Mouse (Mus musculus) gastrocnemius, postnatal 25 days (tissue): ENCODE measurements around the gene Nup153. TPM values are rescaled to one million over a fixed set of nuclear protein-coding genes. Genes with fewer than 3 reads are reported as not detected.
A peak's percentile ranks its signal among the peaks of the same experiment; 100 is the strongest.

Experiments used
- DNase-seq: peaks from one replicate; pipeline ENCODE4 v3.0.0; 2022
- long read RNA-seq, 2 experiments: library from polyadenylated mRNA; stranded (forward); transcript quantifications; one replicate each; pipeline ENCODE4 v2.0.0; 2021
- total RNA-seq, 2 experiments: library from RNA; stranded (reverse); gene quantifications; 1 replicate in 1 of 2; 2 replicates in 1 of 2; pipeline ENCODE4 v1.2.3; 2021

Gene Nup153
- 10 to 100 TPM; 31.3 to 40.2 TPM for total RNA-seq
- long read RNA-seq, experiment 1, full-length matches to known transcripts, result 1 of 2 reads
- long read RNA-seq, experiment 1, partial matches to known transcripts, result 1 of 2 reads
- long read RNA-seq, experiment 1, other reads (novel, unspliced or antisense), result 0 of 2 reads
- long read RNA-seq, experiment 2, full-length matches to known transcripts, result 3 of 6 reads
- long read RNA-seq, experiment 2, partial matches to known transcripts, result 3 of 6 reads
- long read RNA-seq, experiment 2, other reads (novel, unspliced or antisense), result 0 of 6 reads

DNA sequence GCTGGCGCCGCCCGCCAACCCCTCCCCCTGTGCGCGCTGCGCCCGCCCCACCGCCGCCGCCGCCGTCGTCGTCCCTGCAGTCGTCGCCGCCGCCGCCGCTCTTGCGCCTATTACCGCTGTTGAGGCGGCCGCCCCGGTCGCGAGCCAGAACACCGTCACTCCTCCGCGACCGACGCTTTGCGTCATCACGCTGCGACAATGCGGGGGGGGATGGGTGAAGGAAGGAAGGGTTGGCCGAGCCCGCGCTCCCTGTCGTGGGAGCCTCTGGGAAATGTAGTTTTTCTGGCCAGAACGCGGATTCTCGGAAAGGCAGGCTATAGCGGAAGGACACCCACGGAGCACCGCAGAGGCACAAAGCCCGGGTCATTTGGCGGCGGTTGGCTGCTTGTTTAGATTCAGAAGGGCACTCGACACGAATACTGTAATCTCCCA is at the start of gene Nup153:
Nup153 (minus strand) TSS at position 104 of the 432 bp plus-strand sequence.
- DNase-seq, result peak; percentile 99

- DNase-seq, result no peak
Measured at GRCm38 (mm10) chr13:46777461-46777860, 49.7 kb upstream of the Nup153 start.

DNA sequence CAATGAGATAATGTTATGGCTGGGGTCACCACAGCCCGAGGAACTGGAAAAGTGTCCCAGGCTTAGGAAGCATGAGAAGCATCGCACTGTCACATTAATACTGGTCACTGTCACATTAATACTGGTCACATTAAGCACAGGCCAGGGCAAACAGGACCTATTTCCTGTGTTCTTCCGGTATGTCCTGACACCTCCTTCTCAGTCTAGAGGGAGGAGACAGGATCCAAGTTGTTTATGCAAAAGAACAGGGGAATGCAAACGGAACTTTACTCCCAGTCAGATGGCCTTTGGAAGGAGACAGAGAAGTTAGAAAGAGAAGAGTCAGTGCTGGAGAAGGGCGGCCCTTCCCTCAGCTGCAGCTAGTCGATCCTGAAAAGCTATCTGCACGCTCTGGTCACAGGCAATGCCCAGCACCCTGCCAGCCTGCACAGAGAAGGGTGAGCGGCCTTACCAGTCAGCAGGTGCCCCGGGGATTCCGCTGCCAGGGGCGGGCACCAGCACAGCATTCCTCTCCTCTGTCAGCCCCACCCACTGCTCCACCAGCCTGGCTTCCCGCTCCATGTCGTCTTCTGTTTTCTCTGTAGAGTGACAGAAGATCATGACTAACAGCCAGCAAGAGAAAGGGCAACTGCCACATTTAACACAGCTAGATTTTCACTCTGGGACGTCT is 49.0 kb upstream of the Nup153 start:
- peak; percentile 81 for DNase-seq

DNA sequence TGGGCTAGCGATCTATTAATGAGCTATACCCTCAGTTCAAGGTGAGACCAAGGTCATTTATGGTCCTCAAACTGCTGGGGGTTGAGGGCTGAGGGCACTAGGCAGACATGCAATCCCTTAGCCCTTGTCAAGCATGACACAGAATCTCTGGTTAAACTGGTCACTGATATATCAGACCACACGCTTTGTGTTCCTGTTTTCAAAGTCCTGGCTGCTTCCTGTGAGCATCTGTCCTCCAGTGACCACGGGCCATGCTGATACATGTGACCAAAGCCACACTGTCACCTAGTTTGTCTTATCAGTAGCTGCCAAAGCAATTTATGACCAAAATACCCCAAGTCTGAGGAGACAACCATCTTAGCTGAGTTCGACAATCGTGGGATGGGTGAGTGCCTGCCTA is 47.3 kb upstream of the Nup153 start:
- DNase-seq, result no peak

DNA sequence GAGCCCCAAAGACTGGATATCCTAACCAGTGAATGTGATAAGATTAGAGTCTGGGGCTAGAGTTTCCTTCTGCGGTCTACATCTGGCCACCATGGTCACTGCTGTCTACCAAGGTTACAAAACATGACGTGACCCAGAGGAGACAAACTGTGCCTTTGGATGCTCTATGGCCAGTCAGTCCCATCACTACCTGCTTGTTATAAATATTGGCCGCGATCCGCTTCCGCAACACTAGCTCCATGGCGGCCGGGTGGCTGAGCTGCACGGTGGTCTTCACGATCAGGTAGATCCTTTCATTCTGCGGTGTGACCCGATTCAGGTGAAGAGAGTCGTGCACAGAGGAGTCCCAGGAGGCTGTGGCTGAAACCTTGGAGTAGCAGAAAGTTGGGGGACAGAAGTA is 44.8 kb upstream of the Nup153 start:
- no peak for DNase-seq

GRCm38 (mm10) chr13:46765361-46765760 is 37.6 kb upstream of the Nup153 start:
- no peak for DNase-seq

DNA sequence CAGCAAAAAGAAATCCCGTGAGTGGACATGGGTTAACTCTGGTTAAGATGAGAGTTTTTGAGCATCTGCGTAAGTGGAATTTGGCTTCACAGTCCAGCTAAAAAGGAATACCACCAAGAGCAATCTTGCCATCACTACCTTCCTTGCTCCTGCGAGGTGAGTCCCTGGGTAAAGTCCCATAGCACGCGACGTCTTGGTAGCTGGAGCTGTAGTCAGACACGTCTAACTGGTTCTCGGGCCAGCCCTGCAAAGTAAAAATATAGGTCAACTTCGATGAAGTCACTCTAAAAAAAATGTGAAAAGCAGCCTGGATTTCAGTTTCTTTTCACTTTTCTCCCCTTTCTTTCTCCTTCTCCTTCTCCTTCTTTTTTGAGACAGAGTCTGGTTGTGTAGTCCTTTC is 35.5 kb upstream of the Nup153 start:
- DNase-seq, result no peak

GRCm38 (mm10) chr13:46760921-46761320 is 33.2 kb upstream of the Nup153 start:
- no peak for DNase-seq

DNA sequence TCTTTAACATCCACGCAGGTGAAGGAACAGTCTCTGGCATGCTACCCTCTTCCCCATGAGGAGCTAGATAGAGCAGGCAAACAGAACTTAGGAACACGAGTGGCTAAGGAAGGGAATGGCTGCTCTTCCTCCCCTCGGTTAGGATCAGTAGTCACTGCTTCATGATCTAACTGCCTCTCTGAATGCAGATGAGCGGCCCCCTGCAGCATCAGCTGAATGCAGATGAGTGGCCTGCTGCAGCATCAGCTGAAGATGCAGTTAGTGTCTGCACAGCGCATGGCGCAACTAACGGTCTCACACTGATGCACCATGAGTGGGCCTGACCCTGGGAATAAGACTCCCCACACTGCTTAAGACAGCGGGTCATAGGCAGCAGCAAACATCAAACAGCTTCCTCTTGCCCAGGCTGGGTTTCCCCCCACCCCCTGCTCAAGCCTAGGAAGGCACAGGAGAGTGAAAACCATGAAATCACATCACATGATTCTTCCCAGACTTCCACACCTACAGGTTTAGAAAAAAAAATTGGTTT is 31.6 kb upstream of the Nup153 start:
- no peak for DNase-seq

- DNase-seq, result no peak
Measured at GRCm38 (mm10) chr13:46758627-46759026, 30.9 kb upstream of the Nup153 start.

- no peak for DNase-seq
Measured at GRCm38 (mm10) chr13:46757946-46758345, 30.2 kb upstream of the Nup153 start.

DNA sequence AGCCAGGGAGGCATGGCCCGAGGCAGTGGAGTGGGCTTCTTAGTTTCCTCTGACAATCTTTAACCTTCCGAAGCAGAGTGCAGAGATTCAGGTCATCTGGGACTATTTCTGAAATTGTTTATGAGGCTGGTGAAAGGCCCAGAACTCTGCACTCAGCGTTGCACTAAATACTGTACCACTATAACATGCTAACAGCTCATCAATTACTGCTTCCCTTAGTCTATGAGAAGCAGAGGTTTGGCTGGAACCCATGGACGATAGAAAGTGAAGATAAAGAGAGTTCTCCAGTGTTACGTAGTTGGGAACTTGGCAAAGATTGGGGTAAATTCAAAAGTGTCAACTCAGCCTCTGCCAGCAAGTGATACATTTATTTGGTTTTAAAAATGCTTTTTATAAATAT is 25.6 kb upstream of the Nup153 start:
- DNase-seq, result no peak

DNA sequence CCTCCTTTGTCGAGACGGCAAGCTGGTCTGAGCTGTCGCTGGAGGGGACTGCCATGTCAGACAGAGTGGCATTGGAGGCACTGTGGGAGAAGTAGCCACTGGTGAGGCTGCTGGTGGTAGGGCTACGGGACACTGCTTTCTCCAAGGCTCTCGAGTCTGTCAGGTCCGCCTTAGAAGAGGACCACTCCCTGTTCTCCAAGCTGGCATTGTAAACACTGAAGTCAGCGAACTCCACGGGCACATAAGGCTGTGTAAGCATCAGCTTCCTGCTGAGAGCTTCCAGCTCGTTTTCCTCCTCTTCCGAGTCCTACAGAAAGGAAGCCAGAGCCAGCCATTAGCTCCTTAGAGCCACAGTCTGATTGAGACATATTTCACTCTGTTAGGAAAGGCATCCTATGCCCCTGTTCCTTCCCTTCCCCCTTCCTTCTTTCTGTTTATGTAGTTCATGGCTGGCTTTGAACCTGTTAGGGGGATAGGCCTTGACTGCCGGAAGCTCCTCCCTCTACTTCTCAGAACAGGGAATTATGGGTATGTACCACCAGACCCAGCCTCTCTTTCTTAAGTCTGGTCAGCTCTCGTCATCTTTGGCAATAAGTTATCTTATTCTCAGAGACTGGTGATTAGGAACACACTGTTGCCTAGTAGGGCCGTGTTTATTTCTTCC is 25.0 kb upstream of the Nup153 start:
- DNase-seq, result no peak

DNA sequence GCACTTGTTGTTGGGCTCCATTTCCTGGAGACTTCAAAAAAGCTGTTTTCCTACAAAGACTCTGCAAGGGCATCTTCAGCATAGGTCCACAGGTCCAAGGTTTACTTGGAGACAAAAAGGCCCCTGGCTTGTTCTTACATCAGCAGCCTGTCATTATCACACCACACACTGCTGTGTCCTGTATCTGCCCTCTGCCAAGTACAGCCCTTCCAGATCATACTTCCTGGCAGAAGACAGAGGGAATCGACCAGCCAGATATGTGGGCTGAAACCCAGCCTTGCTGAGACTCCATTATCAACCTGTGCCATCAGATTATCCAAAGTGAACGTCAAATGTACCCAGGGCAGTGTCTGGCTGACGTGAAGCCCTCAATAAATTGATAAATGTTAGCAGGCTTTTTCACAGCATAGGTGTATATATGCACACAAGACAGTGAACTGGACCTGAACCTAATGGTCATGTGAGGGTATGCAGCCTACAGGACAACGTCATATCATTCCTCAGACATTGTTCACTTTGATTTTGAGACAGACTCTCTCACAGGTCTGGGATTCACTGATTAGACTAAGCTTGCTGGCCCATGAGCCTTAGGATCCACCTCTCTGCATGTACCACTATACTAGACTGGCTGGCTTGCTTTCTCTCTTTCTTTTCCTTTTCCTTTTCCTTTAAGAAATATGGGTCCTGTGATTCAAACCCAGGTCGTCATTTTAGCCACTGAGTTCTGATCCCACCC is 20.6 kb upstream of the Nup153 start:
- DNase-seq, result no peak

DNA sequence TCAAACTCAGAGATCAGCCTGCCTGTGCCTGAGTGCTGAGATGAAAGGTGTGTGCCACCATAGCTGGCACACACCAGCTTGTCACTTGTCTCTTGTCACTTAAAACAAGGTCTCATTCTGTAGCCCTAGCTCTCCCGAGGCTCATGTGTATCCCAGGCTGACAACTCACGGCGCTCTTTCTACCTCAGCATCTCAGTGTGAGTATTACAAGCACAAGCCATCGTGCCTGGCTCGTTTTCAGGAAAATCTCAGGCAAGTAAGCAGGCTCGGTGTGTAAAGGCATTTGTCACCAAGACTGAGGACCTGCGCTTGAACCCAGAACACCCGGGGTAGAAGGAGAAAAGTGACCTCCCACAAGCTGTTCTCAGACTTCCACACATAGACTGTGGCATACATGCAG is 16.1 kb upstream of the Nup153 start:
- DNase-seq, result no peak

DNA sequence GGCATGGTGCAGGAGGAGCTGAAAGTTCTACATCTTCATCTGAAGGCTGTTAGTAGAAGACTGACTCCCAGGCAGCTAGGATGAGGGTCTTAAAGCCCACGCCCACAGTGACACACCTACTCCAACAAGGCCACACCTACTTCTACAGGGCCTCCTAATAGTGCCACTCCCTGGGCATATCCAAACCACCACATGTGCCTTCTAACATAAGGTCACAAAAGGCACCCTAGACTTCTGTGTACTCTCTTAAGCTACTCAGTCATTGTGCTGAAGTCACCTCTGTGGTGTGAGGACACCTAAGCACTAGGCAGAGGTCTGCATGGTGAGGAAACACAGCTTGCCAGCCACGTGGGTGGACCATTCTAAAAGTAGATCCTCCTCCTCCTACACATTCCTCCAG is 14.6 kb upstream of the Nup153 start:
- DNase-seq, result no peak

DNA sequence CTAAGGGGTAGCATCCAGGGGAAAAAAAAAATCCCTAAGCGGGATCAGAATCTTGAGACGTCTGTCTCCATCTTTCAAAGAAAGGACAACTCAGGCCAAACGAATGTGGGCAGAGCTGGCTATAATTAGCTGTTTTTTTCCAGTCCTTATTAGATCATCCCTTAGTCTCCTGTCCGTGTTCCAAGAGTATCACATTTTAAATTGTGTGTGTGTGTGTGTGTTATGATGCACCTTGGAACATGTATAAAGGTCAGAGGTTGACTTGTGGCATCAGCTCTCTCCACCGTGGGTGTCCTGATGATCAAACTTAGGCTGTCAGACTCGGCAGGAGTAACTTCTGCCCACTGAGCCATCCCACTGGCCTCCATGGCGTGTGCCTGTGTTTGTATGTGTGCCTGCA is 11.7 kb upstream of the Nup153 start:
- DNase-seq, result peak; percentile 33

- DNase-seq, result no peak
Measured at GRCm38 (mm10) chr13:46737482-46737881, 9.7 kb upstream of the Nup153 start.

GRCm38 (mm10) chr13:46736479-46736865 is 8.7 kb upstream of the Nup153 start:
- peak; percentile 32 for DNase-seq

DNA sequence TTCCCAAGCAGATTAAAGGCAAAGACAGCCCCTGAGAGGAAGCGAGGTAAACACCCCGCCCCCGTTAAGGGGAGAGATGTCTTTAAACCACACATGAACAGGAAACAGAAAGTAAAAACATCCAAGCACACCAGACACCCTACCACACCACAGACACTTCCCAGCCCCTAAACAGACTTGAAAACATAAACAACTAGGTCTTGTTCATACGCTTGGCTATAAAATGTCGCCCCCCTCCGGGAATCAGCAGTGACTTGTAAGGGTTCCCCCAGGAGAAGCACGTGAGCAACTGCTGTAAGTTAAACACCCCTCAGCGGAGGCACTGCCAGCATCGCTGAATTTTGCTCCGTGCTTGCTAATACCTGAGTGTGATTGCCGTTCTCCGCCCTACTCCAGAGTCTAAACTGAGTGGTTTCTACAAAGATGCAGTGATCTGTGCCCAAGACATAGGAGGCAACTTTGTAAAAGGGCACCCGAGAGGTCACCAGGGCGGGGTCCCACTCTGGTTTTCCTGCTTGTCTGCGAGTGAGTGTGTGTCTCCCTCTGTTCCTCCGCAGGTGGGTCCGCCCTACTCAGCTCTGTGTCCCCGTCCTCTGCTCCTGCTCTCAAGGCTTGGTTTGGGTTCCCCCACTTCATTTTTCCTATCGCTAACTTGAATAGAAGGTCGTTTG is 8.2 kb upstream of the Nup153 start:
- peak; percentile 49 for DNase-seq

GRCm38 (mm10) chr13:46735219-46735807 is 7.6 kb upstream of the Nup153 start:
- DNase-seq, result no peak

GRCm38 (mm10) chr13:46729998-46730397 is 2.3 kb upstream of the Nup153 start:
- DNase-seq, result no peak
